Mouse (Mus musculus) heart, postnatal 0 days (tissue): Measurements from ENCODE around the gene Tomm40l.

Experiments used
- CTCF ChIP-seq: IDR thresholded peaks from 2 replicates; pipeline ENCODE4 v1.5.1; 2016; ENCODE audit warnings: antibody characterized with exemption, control low read depth, low read depth
- EP300 ChIP-seq: IDR thresholded peaks from 2 replicates; pipeline ENCODE4 v1.6.1; 2016; ENCODE audit warnings: antibody characterized with exemption, low read depth

GRCm38 (mm10) chr1:171232348-171232747 is 10.0 kb upstream of the Tomm40l start:
- TF ChIP-seq CTCF, result no peak
- no peak for TF ChIP-seq EP300
